Mouse (Mus musculus) intestine, embryonic 16.5 days (tissue): ENCODE measurements at regions not wholly inside any gene's neighbourhood (a gene's known extent, or its start where the extent isn't known, plus 50 kb on each side); places are given as distances from the start of the nearest gene placed in this dataset.

Source experiments
- ATAC-seq: fragments of 200-750 bp; cut with Nextera tagmentation; 2 replicates; pipeline ENCODE4 v1.8.0; 2017; ENCODE audit warnings: moderate TSS enrichment, moderate library complexity
- H3K27ac ChIP-seq: fragments of 300-500 bp; sonication (generic); 2 replicates; pipeline ENCODE4 v1.5.1; 2014; ENCODE audit warnings: mild to moderate bottlenecking, low read length
- H3K27me3 ChIP-seq: fragments of 300-500 bp; sonication (generic); replicated peaks from 2 replicates; pipeline ENCODE4 v1.6.1; 2014; ENCODE audit warnings: low read length, control low read depth, mixed read lengths; ENCODE audit not compliant: control insufficient read depth, insufficient read depth
- H3K36me3 ChIP-seq: fragments of 300-500 bp; sonication (generic); 2 replicates; pipeline ENCODE4 v1.6.1; 2014; ENCODE audit warnings: low read length, control low read depth; ENCODE audit not compliant: control insufficient read depth, insufficient read depth
- H3K4me1 ChIP-seq: fragments of 300-500 bp; sonication (generic); 2 replicates; pipeline ENCODE4 v1.6.1; 2014; ENCODE audit warnings: low read length, control low read depth, mixed read lengths; ENCODE audit not compliant: control insufficient read depth, insufficient read depth
- H3K4me2 ChIP-seq: fragments of 300-500 bp; sonication (generic); 2 replicates; pipeline ENCODE4 v1.6.1; 2014; ENCODE audit warnings: low read depth, low read length, control low read depth
- H3K4me3 ChIP-seq: fragments of 300-500 bp; sonication (generic); 2 replicates; pipeline ENCODE4 v1.5.1; 2014; ENCODE audit warnings: mild to moderate bottlenecking, low read length
- H3K9ac ChIP-seq: fragments of 300-500 bp; sonication (generic); 2 replicates; pipeline ENCODE4 v1.6.1; 2014; ENCODE audit warnings: low read depth, low read length
- H3K9me3 ChIP-seq: fragments of 300-500 bp; sonication (generic); 2 replicates; pipeline ENCODE4 v1.6.1; 2016; ENCODE audit warnings: low read length, control low read depth; ENCODE audit not compliant: control insufficient read depth
- WGBS: fragments of 180-500 bp; shearing (Covaris S2); extraction: QIAGEN DNeasy Blood & Tissue Kit; methylation state at CpG from one replicate; pipeline ENCODE4 v1.1.7; 2014; 5-methylcytosine and 5-hydroxymethylcytosine counted together

- Histone ChIP-seq H3K36me3 (no peaks in the 10 kb centered on the region), H3K27me3 (no peaks in the 10 kb centered on the region), H3K4me3 (no peak overlapping the region), H3K4me1 (no peaks in the 10 kb centered on the region), H3K9me3 (no peaks in the 10 kb centered on the region), H3K9ac (no peak overlapping the region), H3K27ac (no peak overlapping the region), H3K4me2 (no peak overlapping the region)
- 83% methylated on average over 8 of the region's 8 CpGs for WGBS
- ATAC-seq: no peak
Measured at GRCm38 (mm10) chr5:132908220-132908619, 365.1 kb upstream of the Auts2 start.

DNA sequence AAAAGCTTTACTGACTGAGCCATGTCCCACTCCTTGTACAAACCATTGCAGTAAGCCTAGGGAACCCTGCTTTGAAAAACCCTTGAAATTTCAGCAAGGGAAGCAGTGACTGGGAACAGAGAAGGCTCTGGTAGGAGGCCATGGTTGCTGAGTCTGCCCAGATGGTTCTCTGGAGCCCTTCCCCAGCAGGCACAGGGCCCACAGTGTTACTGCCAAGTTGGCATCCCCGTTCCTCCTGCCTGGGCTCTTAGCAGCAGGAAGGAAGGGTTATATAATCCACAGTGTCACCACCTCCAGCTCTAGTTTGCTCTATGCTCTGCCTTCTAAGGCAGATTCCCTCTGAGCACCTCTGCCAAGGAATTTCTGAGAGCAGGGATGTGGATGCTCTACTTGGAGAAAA is 349.4 kb upstream of the Auts2 start:
- no peaks in the 10 kb centered on the region for H3K4me1 ChIP-seq
- H3K27me3 ChIP-seq: no peaks in the 10 kb centered on the region
- H3K27ac ChIP-seq: no peak overlapping the region
- no peaks in the 10 kb centered on the region for H3K36me3 ChIP-seq
- H3K9ac ChIP-seq: no peak overlapping the region
- no peak overlapping the region for H3K4me2 ChIP-seq
- H3K4me3 ChIP-seq: no peak overlapping the region
- H3K9me3 ChIP-seq: no peaks in the 10 kb centered on the region
- WGBS: 71% methylated on average over 1 of the region's 1 CpGs
- no peak for ATAC-seq

DNA sequence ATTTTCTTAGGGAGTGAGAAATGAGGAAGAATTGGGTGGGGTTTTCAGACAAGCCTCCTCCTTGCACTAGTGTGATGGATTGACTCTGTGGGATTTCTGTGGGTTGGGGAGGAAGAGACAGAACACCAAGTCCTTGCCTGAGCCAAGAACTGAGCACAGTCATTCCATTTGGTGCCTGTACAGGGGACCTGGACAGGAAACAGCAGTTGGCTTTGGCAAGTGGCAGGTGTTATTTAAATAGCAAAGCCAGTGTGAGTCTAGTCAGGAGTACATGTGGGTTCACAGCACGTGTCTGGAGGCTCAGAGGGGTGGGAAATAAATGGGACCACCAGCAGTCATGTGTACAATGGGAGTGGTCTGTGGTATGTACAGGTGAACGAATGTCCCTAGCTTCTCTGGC is 341.0 kb upstream of the Auts2 start:
- H3K4me3 ChIP-seq: no peak overlapping the region
- no peaks in the 10 kb centered on the region for H3K27me3 ChIP-seq
- no peak overlapping the region for H3K9ac ChIP-seq
- no peaks in the 10 kb centered on the region for H3K9me3 ChIP-seq
- ATAC-seq: no peak
- 48% methylated on average over 2 of the region's 2 CpGs for WGBS
- H3K4me2 ChIP-seq: no peak overlapping the region
- H3K36me3 ChIP-seq: no peaks in the 10 kb centered on the region
- H3K27ac ChIP-seq: no peak overlapping the region
- no peaks in the 10 kb centered on the region for H3K4me1 ChIP-seq

DNA sequence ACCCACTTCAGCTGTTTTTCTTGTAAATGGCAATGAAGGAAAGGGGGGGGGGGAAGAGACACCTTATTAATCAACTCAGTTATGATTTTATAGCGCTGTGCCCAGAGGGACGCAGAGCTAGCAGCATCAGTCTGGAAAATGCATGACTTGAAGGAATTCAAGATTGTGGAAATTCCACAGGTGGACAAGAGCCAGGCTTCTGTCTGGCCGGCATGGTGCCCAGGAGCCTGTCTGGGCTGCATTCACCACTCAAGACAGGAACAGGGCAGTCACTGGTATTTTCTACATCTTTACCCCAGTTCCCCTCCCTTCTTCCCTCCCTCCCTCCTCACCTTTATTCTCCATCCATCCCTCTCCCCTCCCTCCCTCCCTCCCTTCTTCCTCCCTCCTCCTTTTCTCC is 339.1 kb upstream of the Auts2 start:
- no peak overlapping the region for H3K9ac ChIP-seq
- no peak overlapping the region for H3K27ac ChIP-seq
- H3K9me3 ChIP-seq: no peaks in the 10 kb centered on the region
- no peaks in the 10 kb centered on the region for H3K27me3 ChIP-seq
- no peaks in the 10 kb centered on the region for H3K36me3 ChIP-seq
- ATAC-seq: no peak
- no peak overlapping the region for H3K4me2 ChIP-seq
- WGBS: 58% methylated on average over 3 of the region's 3 CpGs
- no peaks in the 10 kb centered on the region for H3K4me1 ChIP-seq
- H3K4me3 ChIP-seq: no peak overlapping the region

- Histone ChIP-seq H3K27ac (no peak overlapping the region), H3K9ac (no peak overlapping the region), H3K9me3 (no peaks in the 10 kb centered on the region), H3K4me3 (no peak overlapping the region), H3K36me3 (no peaks in the 10 kb centered on the region), H3K4me2 (no peak overlapping the region), H3K4me1 (no peaks in the 10 kb centered on the region), H3K27me3 (no peaks in the 10 kb centered on the region)
- ATAC-seq: no peak
- WGBS: 96% methylated on average over 3 of the region's 3 CpGs
Measured at GRCm38 (mm10) chr5:132881170-132881569, 338.0 kb upstream of the Auts2 start.

GRCm38 (mm10) chr5:132876336-132876840 is 333.2 kb upstream of the Auts2 start:
- Histone ChIP-seq H3K27me3 (no peaks in the 10 kb centered on the region), H3K4me1 (no peaks in the 10 kb centered on the region), H3K27ac (no peak overlapping the region), H3K9ac (no peak overlapping the region), H3K4me3 (no peak overlapping the region), H3K4me2 (no peak overlapping the region), H3K9me3 (no peaks in the 10 kb centered on the region), H3K36me3 (no peaks in the 10 kb centered on the region)
- ATAC-seq: no peak
- WGBS: 51% methylated on average over 6 of the region's 6 CpGs

GRCm38 (mm10) chr5:132858846-132859510 is 315.8 kb upstream of the Auts2 start:
- H3K9ac ChIP-seq: no peak overlapping the region
- H3K9me3 ChIP-seq: no peaks in the 10 kb centered on the region
- no peak overlapping the region for H3K27ac ChIP-seq
- no peak overlapping the region for H3K4me3 ChIP-seq
- no peaks in the 10 kb centered on the region for H3K36me3 ChIP-seq
- 0 out of 2 replicates have a peak, but pooled peaks cover 4% of the 10 kb centered on the region for H3K4me1 ChIP-seq
- no peak overlapping the region for H3K4me2 ChIP-seq
- no peaks in the 10 kb centered on the region for H3K27me3 ChIP-seq
- WGBS: 57% methylated on average over 5 of the region's 5 CpGs
- no peak for ATAC-seq

- no peak for ATAC-seq
- Histone ChIP-seq H3K27ac (no peak overlapping the region), H3K4me1 (0 out of 2 replicates have a peak, but pooled peaks cover 4% of the 10 kb centered on the region), H3K4me3 (no peak overlapping the region), H3K9me3 (no peaks in the 10 kb centered on the region), H3K27me3 (no peaks in the 10 kb centered on the region), H3K36me3 (no peaks in the 10 kb centered on the region), H3K4me2 (no peak overlapping the region), H3K9ac (no peak overlapping the region)
- WGBS: 69% methylated on average over 4 of the region's 4 CpGs
Measured at GRCm38 (mm10) chr5:132855619-132856510, 312.7 kb upstream of the Auts2 start.

DNA sequence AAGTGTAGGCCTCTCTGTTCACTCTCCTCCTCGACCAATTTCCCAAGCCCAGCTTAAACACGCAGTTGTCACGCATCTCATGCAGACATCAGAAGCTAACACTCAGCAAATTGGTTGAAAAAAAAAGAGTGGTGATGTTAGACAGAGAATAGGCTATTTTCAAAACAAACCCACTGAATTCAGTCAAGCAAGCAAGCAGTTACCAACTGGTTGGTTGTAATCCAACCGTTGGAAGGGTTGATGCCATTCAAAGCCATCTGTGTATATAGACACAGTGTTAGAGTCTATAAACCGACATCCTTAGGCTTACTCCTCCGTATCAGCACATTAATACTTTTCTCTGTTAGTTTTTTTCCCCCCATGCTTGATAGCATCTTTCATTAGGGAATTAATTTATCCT is 307.6 kb upstream of the Auts2 start:
- Histone ChIP-seq H3K4me1 (0 out of 2 replicates have a peak, but pooled peaks cover under 1% of the 10 kb centered on the region), H3K27me3 (no peaks in the 10 kb centered on the region), H3K4me3 (no peak overlapping the region), H3K4me2 (no peak overlapping the region), H3K9ac (no peak overlapping the region), H3K9me3 (no peaks in the 10 kb centered on the region), H3K36me3 (no peaks in the 10 kb centered on the region), H3K27ac (no peak overlapping the region)
- WGBS: 84% methylated on average over 6 of the region's 6 CpGs
- no peak for ATAC-seq
